8 mouse cellular contexts compared by ENCODE assay signal in the genomic region with DNA sequence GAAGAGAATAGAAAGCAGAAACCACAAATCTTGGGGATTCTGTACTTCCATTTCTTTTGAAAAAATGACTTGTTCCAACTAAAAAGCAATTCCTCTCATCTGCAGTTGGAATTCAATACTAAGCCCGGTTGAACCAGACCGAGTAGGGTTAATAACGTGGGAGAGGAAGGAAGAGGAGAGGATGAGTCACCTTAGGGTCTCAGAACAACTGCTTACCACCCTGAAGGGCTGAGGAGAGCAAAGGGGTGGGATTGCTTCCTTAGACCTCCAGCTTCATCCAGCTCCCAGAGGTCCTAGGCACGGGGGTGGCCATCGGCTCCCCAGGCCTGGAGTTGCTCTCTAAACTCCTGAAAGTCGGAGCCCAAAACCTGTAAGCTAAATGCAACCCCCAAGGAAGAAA. TPM values are rescaled to one million over a fixed set of nuclear protein-coding genes. Genes with fewer than 3 reads are reported as not detected.
DNase-seq lines count a peak whose midpoint lies in the region; ATAC-seq and TF ChIP-seq lines count a peak whose summit lies in the region.

No protein-coding gene starts in this region.

- H3K9me3 ChIP-seq in heart, embryonic 12.5 days (replicated peaks): no peaks in the 10 kb centered on the region
- H3K9me3 ChIP-seq in ES-Bruce4 (replicated peaks; ENCODE audit: control insufficient read depth, insufficient read depth, low read length, poor library complexity, severe bottlenecking): no peaks in the 10 kb centered on the region
- no peaks in the 10 kb centered on the region for H3K9me3 ChIP-seq in forebrain, postnatal 0 days (ENCODE audit: low read length)

- H3K79me2 ChIP-seq in macrophage (ENCODE audit: inconsistent target): peaks cover 29% of the 10 kb centered on the region

- peaks cover 46% of the 10 kb centered on the region for H3K36me3 ChIP-seq in heart, embryonic 12.5 days
- H3K36me3 ChIP-seq in ES-Bruce4 (ENCODE audit: control insufficient read depth, insufficient read depth, low read length, poor library complexity, severe bottlenecking) (no peaks in the 10 kb centered on the region), macrophage (ENCODE audit: inconsistent target) (peaks cover 20% of the 10 kb centered on the region; the same call in 1 of the 2 replicates)
- peaks cover 7% of the 10 kb centered on the region; the same call in 1 of the 2 replicates for H3K36me3 ChIP-seq in forebrain, postnatal 0 days (ENCODE audit: insufficient read depth)

- peak overlapping the region; percentile 85 for H3K4me2 ChIP-seq in heart, embryonic 12.5 days
- peak overlapping the region; percentile 81 for H3K4me2 ChIP-seq in forebrain, postnatal 0 days (ENCODE audit: low read depth)

- no peak for ATAC-seq in heart, embryonic 12.5 days (ENCODE audit: insufficient number of reproducible peaks, low FRiP score)
- ATAC-seq in forebrain, postnatal 0 days: no peak

- no peak for TF ChIP-seq CTCF in ES-Bruce4 (IDR thresholded peaks at IDR 0.05; ENCODE audit: low read depth, low read length)
- TF ChIP-seq CTCF in forebrain, postnatal 0 days (IDR thresholded peaks at IDR 0.05; ENCODE audit: low read depth): no peak

- H3K27ac ChIP-seq in heart, embryonic 12.5 days (ENCODE audit: poor library complexity, severe bottlenecking): peak overlapping the region; percentile 96
- no peak overlapping the region for H3K27ac ChIP-seq in ES-Bruce4 (ENCODE audit: insufficient read depth, low read length)
- H3K27ac ChIP-seq in forebrain, postnatal 0 days (ENCODE audit: low read depth, low read length): peak overlapping the region; percentile 98
- peak overlapping the region; percentile 88 for H3K27ac ChIP-seq in macrophage

- H3K4me3 ChIP-seq in heart, embryonic 12.5 days: peak overlapping the region; percentile 77
- H3K4me3 ChIP-seq in ES-Bruce4 (ENCODE audit: low read depth, low read length): peak overlapping the region; percentile 83
- H3K4me3 ChIP-seq in forebrain, postnatal 0 days (ENCODE audit: low read depth, low read length): peak overlapping the region; percentile 89
- peak overlapping the region; percentile 79 for H3K4me3 ChIP-seq in macrophage (ENCODE audit: inconsistent target)

- DNase-seq in heart, adult 18-20 months: no peak
- peak; percentile 11 for DNase-seq in forebrain, postnatal 0 days
- no peak for DNase-seq in testis, postnatal 10 days (ENCODE audit: low spot score)
- no peak for DNase-seq in adrenal gland, adult 2 months
- no peak for DNase-seq in cerebellum, postnatal 10 days

- WGBS in heart, embryonic 12.5 days: 12% methylated on average over 6 of the region's 6 CpGs
- 5% methylated on average over 6 of the region's 6 CpGs for WGBS in forebrain, postnatal 0 days
- WGBS in macrophage (ENCODE audit: missing documents): 7% methylated on average over 6 of the region's 6 CpGs

- no peaks in the 10 kb centered on the region for H3K27me3 ChIP-seq in heart, embryonic 12.5 days (replicated peaks)
- H3K27me3 ChIP-seq in ES-Bruce4 (ENCODE audit: control insufficient read depth, insufficient read depth, low read length, poor library complexity, severe bottlenecking): no peaks in the 10 kb centered on the region
- no peaks in the 10 kb centered on the region for H3K27me3 ChIP-seq in forebrain, postnatal 0 days (ENCODE audit: insufficient read depth, low read length)

- peak overlapping the region; percentile 86 for H3K9ac ChIP-seq in heart, embryonic 12.5 days
- peak overlapping the region; percentile 80 for H3K9ac ChIP-seq in ES-Bruce4 (ENCODE audit: low read depth, poor library complexity, severe bottlenecking)
- H3K9ac ChIP-seq in forebrain, postnatal 0 days: peak overlapping the region; percentile 92

- peaks cover 40% of the 10 kb centered on the region for H3K4me1 ChIP-seq in heart, embryonic 12.5 days (replicated peaks)
- no peaks in the 10 kb centered on the region for H3K4me1 ChIP-seq in ES-Bruce4 (ENCODE audit: control insufficient read depth, insufficient read depth, low read length)
- H3K4me1 ChIP-seq in forebrain, postnatal 0 days (ENCODE audit: insufficient read depth): peaks cover 16% of the 10 kb centered on the region

- no peak for TF ChIP-seq EP300 in ES-Bruce4 (IDR thresholded peaks at IDR 0.05; ENCODE audit: insufficient read depth, low read depth, low read length)

- TF ChIP-seq POLR2A in ES-Bruce4 (IDR thresholded peaks at IDR 0.05; ENCODE audit: insufficient read depth, low read length): no peak

RNA-seq across cellular contexts. Expression of a gene that starts 0.5 kb away (rescaled TPM):
- polyA plus RNA-seq in heart, embryonic 12.5 days (2016; fragmentation: Nextera tagmentation; extraction: Ambion mirVana): 48.4 and 51.7 TPM in 2 replicates
- 10 to 100 TPM; 34.0 to 35.3 TPM for total RNA-seq in heart, adult 18-20 months (2021)
- 41.3 and 45.5 TPM in 2 replicates for polyA plus RNA-seq in ES-Bruce4 (2011; ENCODE audit: insufficient read depth, insufficient read length, low read depth, missing spikeins)
- 39.6 and 45.7 TPM in 2 replicates for total RNA-seq in forebrain, postnatal 0 days (2014; rRNA removed)
- 30.5 and 38.2 TPM in 2 replicates for polyA plus RNA-seq in forebrain, postnatal 0 days (2015; fragmentation: Nextera tagmentation; extraction: Ambion mirVana)
- 10 to 100 TPM; 17.0 to 78.8 (median 54.1) TPM for total RNA-seq in macrophage (2018; cell fraction: chromatin; rRNA removed)
- total RNA-seq in macrophage (2018; cell fraction: cytosol; rRNA removed): 10 to 100 TPM; 48.2 to 79.2 (median 64.5) TPM
- 10 to 100 TPM; 32.7 to 94.5 (median 68.6) TPM for total RNA-seq in macrophage (2018; cell fraction: nucleus; rRNA removed)
- polyA plus RNA-seq in macrophage (2018): 42.1 to 51.3 TPM (median 44.5 TPM) in 3 replicates
- 10 to 100 TPM; 61.8 to 77.2 TPM for total RNA-seq in adrenal gland, adult 2 months (2021)
- 7.1 and 10.6 TPM in 2 replicates for polyA plus RNA-seq in adrenal gland, adult 2 months (2012; rRNA removed)

RNA-seq across cellular contexts. Expression of a gene that starts 0.8 kb away (rescaled TPM):
- 19.6 and 20.8 TPM in 2 replicates for polyA plus RNA-seq in heart, embryonic 12.5 days (2016; fragmentation: Nextera tagmentation; extraction: Ambion mirVana)
- 1 to 10 TPM; 4.6 to 5.6 TPM for total RNA-seq in heart, adult 18-20 months (2021)
- polyA plus RNA-seq in ES-Bruce4 (2011; ENCODE audit: insufficient read depth, insufficient read length, low read depth, missing spikeins): 12.3 and 12.6 TPM in 2 replicates
- 9.5 and 12.9 TPM in 2 replicates for total RNA-seq in forebrain, postnatal 0 days (2014; rRNA removed)
- 12.9 and 14.6 TPM in 2 replicates for polyA plus RNA-seq in forebrain, postnatal 0 days (2015; fragmentation: Nextera tagmentation; extraction: Ambion mirVana)
- total RNA-seq in macrophage (2018; cell fraction: chromatin; rRNA removed): 10 to 100 TPM in 5 of 26 experiments, 1 to 10 TPM in 21; 1.2 to 18.0 (median 5.7) TPM
- 10 to 100 TPM in 6 of 26 experiments, 1 to 10 TPM in 20; 5.1 to 12.5 (median 8.0) TPM for total RNA-seq in macrophage (2018; cell fraction: cytosol; rRNA removed)
- 10 to 100 TPM in 10 of 26 experiments, 1 to 10 TPM in 16; 4.9 to 21.6 (median 9.2) TPM for total RNA-seq in macrophage (2018; cell fraction: nucleus; rRNA removed)
- polyA plus RNA-seq in macrophage (2018): 6.9 to 10.4 TPM (median 9.0 TPM) in 3 replicates
- 1 to 10 TPM; 6.7 to 9.4 TPM for total RNA-seq in adrenal gland, adult 2 months (2021)
- polyA plus RNA-seq in adrenal gland, adult 2 months (2012; rRNA removed): 15.6 and 18.0 TPM in 2 replicates

RNA-seq across cellular contexts. Expression of a gene that starts 12.7 kb away (rescaled TPM):
- 0.83 and 0.93 TPM in 2 replicates for polyA plus RNA-seq in heart, embryonic 12.5 days (2016; fragmentation: Nextera tagmentation; extraction: Ambion mirVana)
- 1 to 10 TPM; 1.9 to 3.7 TPM for total RNA-seq in heart, adult 18-20 months (2021)
- 0.46 and 1.5 TPM in 2 replicates for polyA plus RNA-seq in ES-Bruce4 (2011; ENCODE audit: insufficient read depth, insufficient read length, low read depth, missing spikeins)
- total RNA-seq in forebrain, postnatal 0 days (2014; rRNA removed): 0.57 and 0.69 TPM in 2 replicates
- polyA plus RNA-seq in forebrain, postnatal 0 days (2015; fragmentation: Nextera tagmentation; extraction: Ambion mirVana): 0.33 and 0.36 TPM in 2 replicates
- total RNA-seq in macrophage (2018; cell fraction: chromatin; rRNA removed): 10 to 100 TPM in 10 of 26 experiments, 1 to 10 TPM in 16; 1.3 to 18.5 (median 5.8) TPM
- total RNA-seq in macrophage (2018; cell fraction: cytosol; rRNA removed): 10 to 100 TPM in 25 of 26 experiments, 1 to 10 TPM in 1; 9.9 to 28.2 (median 20.1) TPM
- total RNA-seq in macrophage (2018; cell fraction: nucleus; rRNA removed): 10 to 100 TPM in 23 of 26 experiments, 1 to 10 TPM in 3; 6.9 to 29.4 (median 14.7) TPM
- polyA plus RNA-seq in macrophage (2018): 18.7 to 24.6 TPM (median 21.3 TPM) in 3 replicates
- 10 to 100 TPM; 35.8 to 64.4 TPM for total RNA-seq in adrenal gland, adult 2 months (2021)
- polyA plus RNA-seq in adrenal gland, adult 2 months (2012; rRNA removed): 16.0 and 16.8 TPM in 2 replicates

RNA-seq across cellular contexts. Expression of a gene that starts 13.8 kb away (rescaled TPM):
- 171 and 172 TPM in 2 replicates for polyA plus RNA-seq in heart, embryonic 12.5 days (2016; fragmentation: Nextera tagmentation; extraction: Ambion mirVana)
- total RNA-seq in heart, adult 18-20 months (2021): 10 to 100 TPM; 35.6 to 39.7 TPM
- polyA plus RNA-seq in ES-Bruce4 (2011; ENCODE audit: insufficient read depth, insufficient read length, low read depth, missing spikeins): 269 and 288 TPM in 2 replicates
- total RNA-seq in forebrain, postnatal 0 days (2014; rRNA removed): 54.6 and 59.6 TPM in 2 replicates
- polyA plus RNA-seq in forebrain, postnatal 0 days (2015; fragmentation: Nextera tagmentation; extraction: Ambion mirVana): 146 and 167 TPM in 2 replicates
- total RNA-seq in macrophage (2018; cell fraction: chromatin; rRNA removed): 10 to 100 TPM; 30.2 to 91.3 (median 46.9) TPM
- total RNA-seq in macrophage (2018; cell fraction: cytosol; rRNA removed): 10 to 100 TPM; 50.1 to 84.6 (median 60.3) TPM
- 10 to 100 TPM; 18.0 to 45.7 (median 27.9) TPM for total RNA-seq in macrophage (2018; cell fraction: nucleus; rRNA removed)
- 69.5 to 146 TPM (median 84.3 TPM) in 3 replicates for polyA plus RNA-seq in macrophage (2018)
- 10 to 100 TPM; 52.7 to 55.8 TPM for total RNA-seq in adrenal gland, adult 2 months (2021)
- 1.3 and 1.5 TPM in 2 replicates for polyA plus RNA-seq in adrenal gland, adult 2 months (2012; rRNA removed)

RNA-seq across cellular contexts. Expression of a gene that starts 18.1 kb away (rescaled TPM):
- 36.0 and 39.2 TPM in 2 replicates for polyA plus RNA-seq in heart, embryonic 12.5 days (2016; fragmentation: Nextera tagmentation; extraction: Ambion mirVana)
- total RNA-seq in heart, adult 18-20 months (2021): 1 to 10 TPM; 8.1 to 9.7 TPM
- polyA plus RNA-seq in ES-Bruce4 (2011; ENCODE audit: insufficient read depth, insufficient read length, low read depth, missing spikeins) (63.2 and 69.2 TPM in 2 replicates), macrophage (2018) (42.2 to 61.4 TPM (median 59.0 TPM) in 3 replicates)
- 6.3 and 8.3 TPM in 2 replicates for total RNA-seq in forebrain, postnatal 0 days (2014; rRNA removed)
- polyA plus RNA-seq in forebrain, postnatal 0 days (2015; fragmentation: Nextera tagmentation; extraction: Ambion mirVana): 13.2 and 16.1 TPM in 2 replicates
- 1 to 10 TPM in 23 of 26 experiments, under 1 TPM in 1, not detected in 2; 0.94 to 7.5 (median 3.1) TPM for total RNA-seq in macrophage (2018; cell fraction: chromatin; rRNA removed)
- 10 to 100 TPM; 32.9 to 58.4 (median 49.3) TPM for total RNA-seq in macrophage (2018; cell fraction: cytosol; rRNA removed)
- total RNA-seq in macrophage (2018; cell fraction: nucleus; rRNA removed): 10 to 100 TPM in 25 of 26 experiments, 1 to 10 TPM in 1; 9.4 to 76.9 (median 21.9) TPM
- 10 to 100 TPM; 52.3 to 64.8 TPM for total RNA-seq in adrenal gland, adult 2 months (2021)
- polyA plus RNA-seq in adrenal gland, adult 2 months (2012; rRNA removed): 29.4 and 36.8 TPM in 2 replicates
